Mouse (Mus musculus): Measurements from ENCODE around the gene Gamt. TPM values are rescaled to one million over a fixed set of nuclear protein-coding genes. Genes with fewer than 3 reads are reported as not detected.

The Gamt gene
- polyA plus RNA-seq, 1 experiment from 2014 or later, result 50.3 TPM

- H3K4me1 ChIP-seq (ENCODE audit: control insufficient read depth, insufficient read depth, low read length), result peaks cover 54% of the 10 kb centered on the region
- H3K27me3 ChIP-seq (ENCODE audit: control insufficient read depth, insufficient read depth, low read length), result no peaks in the 10 kb centered on the region
- H3K27ac ChIP-seq (ENCODE audit: low read length), result peak overlapping the region; percentile 92
- no peaks in the 10 kb centered on the region for H3K9me3 ChIP-seq (replicated peaks; ENCODE audit: control insufficient read depth, low read length)
- 1% methylated on average over 80 of the region's 81 CpGs for WGBS
- H3K4me2 ChIP-seq (ENCODE audit: low read depth, low read length), result peak overlapping the region; percentile 93
- ATAC-seq (replicated peaks; ENCODE audit: extremely low read depth, insufficient read depth, low FRiP score), result peak; percentile 63
- H3K4me3 ChIP-seq (ENCODE audit: low read length), result peak overlapping the region; percentile 93
- H3K36me3 ChIP-seq (ENCODE audit: control insufficient read depth, insufficient read depth), result no peaks in the 10 kb centered on the region
- peak overlapping the region; percentile 99 for H3K9ac ChIP-seq (ENCODE audit: low read length)
Measured at GRCm38 (mm10) chr10:80264341-80265148, 3.7 kb upstream of the Gamt start.

- H3K9me3 ChIP-seq (replicated peaks; ENCODE audit: control insufficient read depth, low read length), result no peaks in the 10 kb centered on the region
- no peak overlapping the region for H3K4me2 ChIP-seq (ENCODE audit: low read depth, low read length)
- no peaks in the 10 kb centered on the region for H3K27me3 ChIP-seq (ENCODE audit: control insufficient read depth, insufficient read depth, low read length)
- WGBS, result 89% methylated on average over 10 of the region's 10 CpGs
- peaks cover 50% of the 10 kb centered on the region for H3K4me1 ChIP-seq (ENCODE audit: control insufficient read depth, insufficient read depth, low read length)
- no peak overlapping the region for H3K27ac ChIP-seq (ENCODE audit: low read length)
- H3K36me3 ChIP-seq (ENCODE audit: control insufficient read depth, insufficient read depth), result peaks cover 10% of the 10 kb centered on the region
- no peak overlapping the region for H3K4me3 ChIP-seq (ENCODE audit: low read length)
- ATAC-seq (replicated peaks; ENCODE audit: extremely low read depth, insufficient read depth, low FRiP score), result no peak
- no peak overlapping the region for H3K9ac ChIP-seq (ENCODE audit: low read length)
Measured at GRCm38 (mm10) chr10:80262776-80263365, 2.1 kb upstream of the Gamt start.

GRCm38 (mm10) chr10:80262169-80262568, 1.4 kb upstream of the Gamt start:
- no peaks in the 10 kb centered on the region for H3K9me3 ChIP-seq (replicated peaks; ENCODE audit: control insufficient read depth, low read length)

GRCm38 (mm10) chr10:80261585-80261968, 765 bp upstream of the Gamt start:
- Histone ChIP-seq H3K9me3 (replicated peaks; ENCODE audit: control insufficient read depth, low read length) (no peaks in the 10 kb centered on the region), H3K27ac (ENCODE audit: low read length) (peak overlapping the region; percentile 99), H3K9ac (ENCODE audit: low read length) (peak overlapping the region; percentile 79), H3K4me2 (ENCODE audit: low read depth, low read length) (peak overlapping the region; percentile 75), H3K27me3 (ENCODE audit: control insufficient read depth, insufficient read depth, low read length) (no peaks in the 10 kb centered on the region), H3K36me3 (ENCODE audit: control insufficient read depth, insufficient read depth) (peaks cover 21% of the 10 kb centered on the region), H3K4me1 (ENCODE audit: control insufficient read depth, insufficient read depth, low read length) (peaks cover 37% of the 10 kb centered on the region), H3K4me3 (ENCODE audit: low read length) (peak overlapping the region; percentile 50)
- peak; percentile 57 for ATAC-seq (replicated peaks; ENCODE audit: extremely low read depth, insufficient read depth, low FRiP score)
- under 1% methylated on average over 14 of the region's 14 CpGs for WGBS

More at GRCm38 (mm10) chr10:80262169-80262568, 1.4 kb upstream of the Gamt start:
- no peaks in the 10 kb centered on the region for H3K27me3 ChIP-seq (ENCODE audit: control insufficient read depth, insufficient read depth, low read length)
- peak overlapping the region; percentile 79 for H3K9ac ChIP-seq (ENCODE audit: low read length)
- WGBS, result 70% methylated on average over 12 of the region's 12 CpGs
- H3K4me3 ChIP-seq (ENCODE audit: low read length), result peak overlapping the region; percentile 50
- H3K36me3 ChIP-seq (ENCODE audit: control insufficient read depth, insufficient read depth), result peaks cover 15% of the 10 kb centered on the region
- peak overlapping the region; percentile 75 for H3K4me2 ChIP-seq (ENCODE audit: low read depth, low read length)
- ATAC-seq (replicated peaks; ENCODE audit: extremely low read depth, insufficient read depth, low FRiP score), result no peak
- peak overlapping the region; percentile 99 for H3K27ac ChIP-seq (ENCODE audit: low read length)
- peaks cover 43% of the 10 kb centered on the region for H3K4me1 ChIP-seq (ENCODE audit: control insufficient read depth, insufficient read depth, low read length)

GRCm38 (mm10) chr10:80259861-80260641, 761 bp downstream of the Gamt start:
- Histone ChIP-seq H3K4me2 (ENCODE audit: low read depth, low read length) (peak overlapping the region; percentile 75), H3K27ac (ENCODE audit: low read length) (peak overlapping the region; percentile 99), H3K27me3 (ENCODE audit: control insufficient read depth, insufficient read depth, low read length) (no peaks in the 10 kb centered on the region), H3K9me3 (replicated peaks; ENCODE audit: control insufficient read depth, low read length) (no peaks in the 10 kb centered on the region), H3K4me1 (ENCODE audit: control insufficient read depth, insufficient read depth, low read length) (peaks cover 30% of the 10 kb centered on the region), H3K4me3 (ENCODE audit: low read length) (peak overlapping the region; percentile 50), H3K9ac (ENCODE audit: low read length) (peak overlapping the region; percentile 71), H3K36me3 (ENCODE audit: control insufficient read depth, insufficient read depth) (peaks cover 35% of the 10 kb centered on the region)
- no peak for ATAC-seq (replicated peaks; ENCODE audit: extremely low read depth, insufficient read depth, low FRiP score)
- 3% methylated on average over 19 of the region's 19 CpGs for WGBS

GRCm38 (mm10) chr10:80259463-80259805, 1.4 kb downstream of the Gamt start:
- peak overlapping the region; percentile 99 for H3K27ac ChIP-seq (ENCODE audit: low read length)
- H3K4me1 ChIP-seq (ENCODE audit: control insufficient read depth, insufficient read depth, low read length), result peaks cover 30% of the 10 kb centered on the region
- H3K36me3 ChIP-seq (ENCODE audit: control insufficient read depth, insufficient read depth), result peaks cover 41% of the 10 kb centered on the region
- H3K9me3 ChIP-seq (replicated peaks; ENCODE audit: control insufficient read depth, low read length), result no peaks in the 10 kb centered on the region
- H3K4me3 ChIP-seq (ENCODE audit: low read length), result peak overlapping the region; percentile 50
- H3K27me3 ChIP-seq (ENCODE audit: control insufficient read depth, insufficient read depth, low read length), result no peaks in the 10 kb centered on the region
- WGBS, result 63% methylated on average over 6 of the region's 6 CpGs
- peak overlapping the region; percentile 75 for H3K4me2 ChIP-seq (ENCODE audit: low read depth, low read length)
- H3K9ac ChIP-seq (ENCODE audit: low read length), result peak overlapping the region; percentile 71
- no peak for ATAC-seq (replicated peaks; ENCODE audit: extremely low read depth, insufficient read depth, low FRiP score)

GRCm38 (mm10) chr10:80258752-80259462, 1.9 kb downstream of the Gamt start:
- Histone ChIP-seq H3K36me3 (ENCODE audit: control insufficient read depth, insufficient read depth) (peaks cover 46% of the 10 kb centered on the region), H3K9ac (ENCODE audit: low read length) (no peak overlapping the region; the same call in 1 of the 2 replicates), H3K4me3 (ENCODE audit: low read length) (no peak overlapping the region), H3K9me3 (replicated peaks; ENCODE audit: control insufficient read depth, low read length) (no peaks in the 10 kb centered on the region), H3K4me1 (ENCODE audit: control insufficient read depth, insufficient read depth, low read length) (peaks cover 26% of the 10 kb centered on the region), H3K27me3 (ENCODE audit: control insufficient read depth, insufficient read depth, low read length) (no peaks in the 10 kb centered on the region), H3K27ac (ENCODE audit: low read length) (0 out of 2 replicates have a peak overlapping the region, but pooled peaks have one; percentile 99), H3K4me2 (ENCODE audit: low read depth, low read length) (peak overlapping the region; percentile 75)
- ATAC-seq (replicated peaks; ENCODE audit: extremely low read depth, insufficient read depth, low FRiP score), result no peak
- WGBS, result 86% methylated on average over 14 of the region's 14 CpGs

- H3K4me3 ChIP-seq (ENCODE audit: low read length), result no peak overlapping the region
- no peak overlapping the region for H3K27ac ChIP-seq (ENCODE audit: low read length)
- H3K4me1 ChIP-seq (ENCODE audit: control insufficient read depth, insufficient read depth, low read length), result peaks cover 26% of the 10 kb centered on the region
- H3K9me3 ChIP-seq (replicated peaks; ENCODE audit: control insufficient read depth, low read length), result no peaks in the 10 kb centered on the region
- H3K4me2 ChIP-seq (ENCODE audit: low read depth, low read length), result no peak overlapping the region
- peaks cover 49% of the 10 kb centered on the region for H3K36me3 ChIP-seq (ENCODE audit: control insufficient read depth, insufficient read depth)
- WGBS, result 73% methylated on average over 2 of the region's 2 CpGs
- ATAC-seq (replicated peaks; ENCODE audit: extremely low read depth, insufficient read depth, low FRiP score), result no peak
- H3K9ac ChIP-seq (ENCODE audit: low read length), result no peak overlapping the region
- H3K27me3 ChIP-seq (ENCODE audit: control insufficient read depth, insufficient read depth, low read length), result no peaks in the 10 kb centered on the region
Measured at GRCm38 (mm10) chr10:80257936-80258335, 2.9 kb downstream of the Gamt start.
